Mouse (Mus musculus) midbrain, embryonic 14.5 days (tissue): ENCODE results near the gene Clec9a. TPM values are rescaled to one million over a fixed set of nuclear protein-coding genes. Genes with fewer than 3 reads are reported as not detected.

Experiments used
- ATAC-seq: fragments of 200-750 bp; cut with Nextera tagmentation; 2 replicates; pipeline ENCODE4 v1.8.0; 2017; ENCODE audit warnings: moderate number of reproducible peaks, moderate library complexity; ENCODE audit not compliant: low FRiP score, low TSS enrichment
- DNase-seq: peaks from one replicate; pipeline ENCODE4 v3.0.0-alpha.2; 2015
- H3K27ac ChIP-seq: fragments of 300-500 bp; sonication (generic); replicated peaks from 2 replicates; pipeline ENCODE4 v1.5.1; 2014; ENCODE audit warnings: mild to moderate bottlenecking, low read depth, low read length, moderate library complexity
- H3K27me3 ChIP-seq: fragments of 300-500 bp; sonication (generic); 2 replicates; pipeline ENCODE4 v1.6.1; 2014; ENCODE audit warnings: low read length, control low read depth, mixed read lengths; ENCODE audit not compliant: control insufficient read depth, insufficient read depth
- H3K36me3 ChIP-seq: fragments of 300-500 bp; sonication (generic); 2 replicates; pipeline ENCODE4 v1.6.1; 2014; ENCODE audit warnings: low read length, control low read depth; ENCODE audit not compliant: control insufficient read depth, insufficient read depth
- H3K4me1 ChIP-seq: fragments of 300-500 bp; sonication (generic); 2 replicates; pipeline ENCODE4 v1.6.1; 2014; ENCODE audit warnings: mild to moderate bottlenecking, antibody characterized with exemption, low read length, control low read depth; ENCODE audit not compliant: control insufficient read depth, insufficient read depth
- H3K4me2 ChIP-seq: fragments of 300-500 bp; sonication (generic); 2 replicates; pipeline ENCODE4 v1.6.1; 2014; ENCODE audit warnings: mild to moderate bottlenecking, low read length, moderate library complexity
- H3K4me3 ChIP-seq: fragments of 300-500 bp; sonication (generic); replicated peaks from 2 replicates; pipeline ENCODE4 v1.5.1; 2014; ENCODE audit warnings: low read depth, low read length
- H3K9ac ChIP-seq: fragments of 300-500 bp; sonication (generic); replicated peaks from 2 replicates; pipeline ENCODE4 v1.6.1; 2014; ENCODE audit warnings: mild to moderate bottlenecking, low read length, moderate library complexity
- H3K9me3 ChIP-seq: fragments of 300-500 bp; sonication (generic); 2 replicates; pipeline ENCODE4 v1.6.1; 2016; ENCODE audit warnings: low read length, control low read depth, mixed read lengths; ENCODE audit not compliant: control insufficient read depth
- WGBS: fragments of 180-500 bp; shearing (Covaris S2); extraction: QIAGEN DNeasy Blood & Tissue Kit; methylation state at CpG from one replicate; pipeline ENCODE4 v1.1.7; 2014; 5-methylcytosine and 5-hydroxymethylcytosine counted together
- polyA plus RNA-seq: library from polyadenylated mRNA; unstranded; fragments of >200 nt; fragmentation: Nextera tagmentation; extraction: Ambion mirVana; gene quantifications from 2 replicates; pipeline ENCODE4 v1.2.1, GENCODE M21; 2014

Gene Clec9a
- polyA plus RNA-seq, 1 experiment from 2014 or later, result 0.37 TPM

DNA sequence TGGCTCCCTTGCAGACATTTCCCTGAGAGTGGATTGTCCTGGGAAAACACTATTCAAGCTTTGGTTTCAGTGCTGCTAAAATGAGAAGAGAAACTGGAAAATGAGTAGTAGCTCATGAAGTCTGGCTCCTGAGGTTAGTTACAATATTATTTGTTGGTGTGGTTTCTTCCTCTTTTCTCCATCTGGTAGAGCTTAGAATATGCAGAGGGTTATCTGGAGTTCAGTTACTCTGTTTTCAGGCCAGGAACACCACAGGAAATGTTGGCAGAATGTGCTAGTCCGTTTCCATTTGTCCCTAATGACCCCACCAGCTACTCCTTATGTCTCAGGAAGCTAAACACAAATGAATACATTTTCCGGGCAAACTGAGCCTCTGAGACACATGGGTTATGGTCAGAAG is 1.3 kb upstream of the Clec9a start:
- no peak overlapping the region for H3K9ac ChIP-seq
- H3K27me3 ChIP-seq, result no peaks in the 10 kb centered on the region
- H3K4me2 ChIP-seq, result no peak overlapping the region
- no peaks in the 10 kb centered on the region for H3K4me1 ChIP-seq
- H3K36me3 ChIP-seq, result no peaks in the 10 kb centered on the region
- WGBS, result 61% methylated on average over 2 of the region's 2 CpGs
- no peak for ATAC-seq
- H3K27ac ChIP-seq, result no peak overlapping the region
- no peak for DNase-seq
- H3K4me3 ChIP-seq, result no peak overlapping the region
- H3K9me3 ChIP-seq, result no peaks in the 10 kb centered on the region

DNA sequence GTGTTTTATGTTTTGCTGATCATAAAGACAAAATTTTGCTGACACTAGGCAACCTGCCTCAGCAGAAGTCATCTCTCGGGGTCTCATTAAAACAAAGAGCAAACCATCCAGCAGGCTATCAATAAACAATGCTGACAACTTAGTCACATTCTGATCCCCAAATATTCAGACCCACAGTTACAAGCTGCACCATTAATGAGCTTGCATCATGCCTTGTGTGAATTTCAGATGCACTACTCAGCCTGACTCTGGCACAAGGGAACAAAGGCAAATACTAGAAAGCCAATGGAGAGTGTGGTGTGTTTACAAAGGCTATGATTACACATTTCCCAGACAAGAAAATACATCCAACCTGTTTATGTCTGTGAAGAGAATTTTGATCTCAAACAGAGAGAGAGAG is 5.5 kb downstream of the Clec9a start:
- H3K4me2 ChIP-seq, result no peak overlapping the region
- no peak overlapping the region for H3K9ac ChIP-seq
- no peaks in the 10 kb centered on the region for H3K36me3 ChIP-seq
- H3K27ac ChIP-seq, result no peak overlapping the region
- DNase-seq, result peak; percentile 29
- H3K9me3 ChIP-seq, result no peaks in the 10 kb centered on the region
- H3K4me1 ChIP-seq, result no peaks in the 10 kb centered on the region
- 74% methylated on average over 1 of the region's 1 CpGs for WGBS
- no peaks in the 10 kb centered on the region for H3K27me3 ChIP-seq
- H3K4me3 ChIP-seq, result no peak overlapping the region
- no peak for ATAC-seq

DNA sequence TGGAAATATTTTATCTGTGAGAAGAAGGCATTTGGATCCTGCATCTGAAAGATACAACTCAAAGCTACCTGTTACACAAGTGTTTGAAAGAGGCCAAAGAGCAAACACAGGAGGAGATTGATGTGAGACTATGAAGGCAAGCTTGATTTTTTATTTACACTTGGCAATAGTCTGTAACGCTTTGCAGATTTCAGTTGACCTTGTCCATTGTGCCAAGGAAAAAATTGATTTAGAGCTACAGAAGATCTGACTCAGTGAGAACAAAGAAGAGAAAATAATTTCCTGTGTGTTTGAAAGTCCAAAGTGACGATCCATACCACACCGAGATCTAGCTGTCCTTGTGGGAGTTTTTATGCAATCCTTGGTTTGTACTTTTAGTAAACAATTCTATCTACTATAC is 13.6 kb downstream of the Clec9a start:
- no peaks in the 10 kb centered on the region for H3K9me3 ChIP-seq
- H3K27ac ChIP-seq, result no peak overlapping the region
- ATAC-seq (no peak), DNase-seq (no peak)
- no peak overlapping the region for H3K4me3 ChIP-seq
- 94% methylated on average over 3 of the region's 3 CpGs for WGBS
- H3K4me2 ChIP-seq, result no peak overlapping the region
- no peaks in the 10 kb centered on the region for H3K36me3 ChIP-seq
- H3K27me3 ChIP-seq, result no peaks in the 10 kb centered on the region
- no peaks in the 10 kb centered on the region for H3K4me1 ChIP-seq
- H3K9ac ChIP-seq, result no peak overlapping the region

DNA sequence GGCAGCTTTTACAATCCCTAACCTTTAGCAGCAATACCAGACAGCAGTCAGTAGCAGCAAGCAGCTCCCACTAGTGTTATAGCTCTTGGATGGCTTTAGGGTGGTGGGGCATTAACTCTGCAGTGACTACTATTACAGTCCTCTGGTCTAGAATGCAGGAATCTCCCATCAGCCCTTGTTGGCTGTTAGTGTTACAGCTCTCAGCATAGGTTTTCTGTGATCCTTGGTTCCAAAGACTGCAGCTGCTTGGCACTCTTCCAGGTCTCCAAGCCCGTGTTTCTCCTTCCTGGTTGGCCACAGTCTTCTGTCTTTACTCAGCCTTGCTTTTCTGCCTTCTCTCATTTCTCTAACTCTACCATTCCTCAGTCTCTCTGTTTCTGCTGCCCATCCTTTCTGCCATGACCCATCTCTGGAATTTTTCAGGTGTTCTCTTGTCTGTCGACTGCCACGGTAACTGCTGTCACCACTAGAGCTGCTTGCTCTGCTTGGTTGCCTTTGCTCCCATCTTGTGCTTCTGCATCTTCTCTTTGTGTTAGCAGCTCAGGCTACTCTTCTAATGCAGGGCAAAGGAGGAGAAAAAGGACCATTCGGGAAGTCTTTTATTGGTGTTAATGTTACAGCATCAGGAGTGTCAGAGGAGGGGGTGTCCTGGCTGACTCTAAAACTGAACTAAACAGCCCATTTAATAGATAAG is 14.5 kb downstream of the Clec9a start:
- Histone ChIP-seq H3K4me3 (no peak overlapping the region), H3K36me3 (no peaks in the 10 kb centered on the region), H3K9ac (no peak overlapping the region), H3K4me2 (no peak overlapping the region), H3K27me3 (no peaks in the 10 kb centered on the region), H3K4me1 (no peaks in the 10 kb centered on the region), H3K27ac (no peak overlapping the region), H3K9me3 (no peaks in the 10 kb centered on the region)
- DNase-seq, result peak; percentile 34
- ATAC-seq, result no peak; the same call in 1 of the 2 replicates
- 73% methylated on average over 4 of the region's 4 CpGs for WGBS

DNA sequence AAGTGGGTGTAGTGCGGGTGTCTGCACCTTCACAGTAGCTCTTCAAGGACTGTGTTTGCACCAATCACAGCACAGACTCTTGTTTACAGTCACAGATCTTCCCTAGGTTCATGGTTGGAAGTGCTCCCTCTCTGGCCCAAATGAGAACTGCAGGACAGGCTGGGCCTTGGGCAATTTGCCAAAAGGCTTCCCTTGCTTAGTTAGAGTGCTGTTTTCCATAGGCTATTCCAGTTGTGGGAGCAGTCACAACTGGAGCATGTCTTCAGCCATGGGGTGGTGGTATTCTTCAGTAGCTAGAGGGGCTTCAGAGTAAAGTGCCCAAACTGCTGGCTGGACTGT is 15.0 kb downstream of the Clec9a start:
- Histone ChIP-seq H3K27me3 (no peaks in the 10 kb centered on the region), H3K4me2 (no peak overlapping the region), H3K9me3 (no peaks in the 10 kb centered on the region), H3K36me3 (no peaks in the 10 kb centered on the region), H3K4me1 (no peaks in the 10 kb centered on the region), H3K9ac (no peak overlapping the region), H3K27ac (no peak overlapping the region), H3K4me3 (no peak overlapping the region)
- DNase-seq (peak; percentile 78), ATAC-seq (peak; percentile 78)
- 24% methylated on average over 1 of the region's 1 CpGs for WGBS

DNA sequence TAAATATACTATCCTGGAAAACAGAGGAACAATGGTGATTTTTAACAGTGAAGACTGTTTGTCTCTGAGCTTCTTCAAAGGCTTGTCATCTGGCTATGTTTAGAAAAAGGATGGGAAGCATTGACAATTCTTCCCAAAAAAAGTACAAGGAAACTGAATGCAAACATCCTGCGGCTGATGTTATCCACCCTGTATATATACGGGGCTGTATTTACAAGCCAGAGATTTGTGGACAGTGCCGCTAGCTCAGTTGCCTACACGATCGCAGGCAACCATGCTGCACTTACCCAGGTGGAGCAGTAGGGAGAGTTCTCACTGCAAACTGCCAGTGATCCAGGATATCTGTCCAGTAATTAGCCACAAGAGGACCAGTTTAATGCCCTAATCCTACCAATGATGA is 16.6 kb downstream of the Clec9a start:
- Histone ChIP-seq H3K27ac (no peak overlapping the region), H3K27me3 (no peaks in the 10 kb centered on the region)

DNA sequence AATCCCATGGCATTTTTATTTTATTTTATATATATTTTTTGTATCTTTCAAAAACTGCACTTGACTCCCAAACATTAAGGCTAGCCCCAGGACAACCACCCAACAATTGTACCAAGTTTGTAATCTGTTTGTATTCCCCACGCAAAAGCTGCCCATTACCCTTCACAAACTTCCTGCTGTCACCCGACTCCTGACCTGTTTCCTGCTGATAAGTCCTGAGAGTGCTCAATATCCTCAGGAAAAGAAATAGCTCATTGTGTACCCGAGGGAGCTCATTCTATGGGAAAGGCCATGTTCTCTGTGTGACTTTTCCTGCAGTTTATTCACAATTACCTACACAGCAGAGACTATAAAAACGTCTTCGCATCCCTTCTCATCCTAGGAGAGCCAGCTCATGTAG is 17.1 kb downstream of the Clec9a start:
- Histone ChIP-seq H3K36me3 (no peaks in the 10 kb centered on the region), H3K9me3 (no peaks in the 10 kb centered on the region), H3K4me2 (no peak overlapping the region), H3K27ac (no peak overlapping the region), H3K9ac (no peak overlapping the region), H3K4me1 (no peaks in the 10 kb centered on the region), H3K4me3 (no peak overlapping the region), H3K27me3 (no peaks in the 10 kb centered on the region)
- DNase-seq (no peak), ATAC-seq (no peak)
- WGBS, result 53% methylated on average over 5 of the region's 5 CpGs

More for the DNA sequence above, 16.6 kb downstream of the Clec9a start:
- Histone ChIP-seq H3K4me3 (no peak overlapping the region), H3K4me2 (no peak overlapping the region), H3K36me3 (no peaks in the 10 kb centered on the region), H3K4me1 (no peaks in the 10 kb centered on the region), H3K9ac (no peak overlapping the region), H3K9me3 (no peaks in the 10 kb centered on the region)
- WGBS, result 86% methylated on average over 5 of the region's 5 CpGs
- ATAC-seq (no peak), DNase-seq (no peak)

DNA sequence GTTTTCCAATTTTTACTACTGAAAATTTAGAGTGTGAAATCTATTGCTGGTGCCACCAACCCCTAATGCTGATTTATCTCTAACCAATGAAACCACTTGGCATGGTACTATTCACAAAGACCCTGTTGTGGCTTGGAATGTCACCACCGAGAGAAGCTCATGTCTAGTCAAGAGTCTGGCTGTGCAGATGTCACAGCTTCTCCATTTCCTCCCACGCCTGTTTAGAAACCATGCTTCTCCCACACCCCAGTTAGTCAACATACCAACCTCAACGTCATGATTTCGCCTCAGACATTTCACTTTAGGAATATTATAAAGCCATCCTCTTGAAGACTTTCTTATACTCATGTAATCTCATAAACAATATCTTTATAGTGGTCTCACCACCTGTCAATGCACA is 18.6 kb downstream of the Clec9a start:
- Histone ChIP-seq H3K36me3 (no peaks in the 10 kb centered on the region), H3K27me3 (no peaks in the 10 kb centered on the region), H3K4me1 (no peaks in the 10 kb centered on the region), H3K4me2 (no peak overlapping the region), H3K27ac (no peak overlapping the region), H3K4me3 (no peak overlapping the region), H3K9ac (no peak overlapping the region), H3K9me3 (no peaks in the 10 kb centered on the region)
- DNase-seq (no peak), ATAC-seq (no peak)
- WGBS, result 87% methylated on average over 4 of the region's 4 CpGs

DNA sequence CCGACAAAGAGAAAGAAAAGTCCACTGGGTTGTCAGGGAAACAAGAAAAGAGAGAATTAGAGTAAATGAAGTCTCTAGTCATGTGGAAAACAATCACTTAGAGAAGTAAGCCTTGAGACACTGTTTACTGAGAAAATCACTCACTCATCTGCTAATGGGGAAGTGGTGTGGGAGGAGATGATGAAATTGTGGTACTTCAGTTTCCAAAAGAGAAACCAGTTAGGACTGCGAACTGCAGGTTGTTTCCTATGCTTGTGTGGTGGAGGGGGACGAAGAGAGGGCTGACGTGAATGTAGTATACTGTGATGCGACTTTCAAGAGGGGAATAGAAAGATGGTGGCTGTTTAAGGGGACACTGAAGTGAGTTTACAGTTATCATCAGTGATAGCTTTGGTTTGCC is 25.6 kb downstream of the Clec9a start:
- Histone ChIP-seq H3K27me3 (no peaks in the 10 kb centered on the region), H3K9ac (no peak overlapping the region), H3K27ac (no peak overlapping the region), H3K4me2 (no peak overlapping the region), H3K9me3 (no peaks in the 10 kb centered on the region), H3K4me1 (no peaks in the 10 kb centered on the region), H3K4me3 (no peak overlapping the region), H3K36me3 (no peaks in the 10 kb centered on the region)
- DNase-seq (no peak), ATAC-seq (no peak)
- WGBS, result 78% methylated on average over 5 of the region's 5 CpGs
